Mouse (Mus musculus) embryonic fibroblast, embryonic 13.5 days (primary cell): Measurements from ENCODE around the gene Amhr2.

Experiments used
- CTCF ChIP-seq: IDR thresholded peaks from 2 replicates; pipeline ENCODE4 v1.5.1; 2011; ENCODE audit warnings: mild to moderate bottlenecking, control low read depth, low read length, moderate library complexity, borderline replicate concordance; ENCODE audit not compliant: insufficient read depth
- POLR2A ChIP-seq: IDR thresholded peaks from 2 replicates; pipeline ENCODE4 v1.6.1; 2011; ENCODE audit warnings: low read depth, mild to moderate bottlenecking, control low read depth, low read length, moderate library complexity

DNA sequence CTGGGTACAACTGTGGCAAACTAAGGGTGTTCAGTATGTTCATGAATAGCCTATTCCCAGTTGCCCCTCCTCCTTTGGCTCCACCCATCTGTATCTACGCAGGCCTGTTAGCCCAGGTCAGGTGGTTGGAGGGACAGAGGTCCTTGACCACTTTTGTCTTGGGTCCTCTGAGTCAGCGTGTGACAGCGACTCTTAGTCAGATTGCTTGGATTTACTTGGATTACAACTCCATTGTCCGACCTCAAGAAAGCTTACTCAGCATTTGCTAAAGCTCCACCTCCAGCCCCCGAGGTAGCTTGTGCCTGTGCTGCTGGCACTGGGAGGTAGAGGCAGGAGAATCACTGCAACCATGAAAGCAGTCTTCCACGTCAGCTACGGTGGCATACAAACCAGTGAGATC lies 5.8 kb downstream of the Amhr2 start:
- TF ChIP-seq POLR2A (no peak), CTCF (no peak)
